Mouse (Mus musculus) forebrain, embryonic 10.5 days (tissue): ENCODE data around the gene Ddah2. TPM values are rescaled to one million over a fixed set of nuclear protein-coding genes. Genes with fewer than 3 reads are reported as not detected.

Experiments used
- DNase-seq: peaks from one replicate; pipeline ENCODE4 v3.0.0-alpha.2; 2017; ENCODE audit warnings: low spot score; ENCODE audit errors: extremely low spot score
- H3K27ac ChIP-seq: fragments of 300-500 bp; sonication (generic); 2 replicates; pipeline ENCODE4 v1.5.1; 2016; ENCODE audit warnings: mild to moderate bottlenecking
- H3K27me3 ChIP-seq: fragments of 300-500 bp; sonication (generic); 2 replicates; pipeline ENCODE4 v1.6.1; 2016; ENCODE audit warnings: mild to moderate bottlenecking; ENCODE audit not compliant: poor library complexity, severe bottlenecking
- H3K36me3 ChIP-seq: fragments of 300-500 bp; sonication (generic); replicated peaks from 2 replicates; pipeline ENCODE4 v1.6.1; 2016; ENCODE audit warnings: mild to moderate bottlenecking, moderate library complexity
- H3K4me1 ChIP-seq: fragments of 300-500 bp; sonication (generic); 2 replicates; pipeline ENCODE4 v1.6.1; 2016
- H3K4me3 ChIP-seq: fragments of 300-500 bp; sonication (generic); 2 replicates; pipeline ENCODE4 v1.5.1; 2016; ENCODE audit warnings: mild to moderate bottlenecking, moderate library complexity
- H3K9me3 ChIP-seq: fragments of 300-500 bp; sonication (generic); 2 replicates; pipeline ENCODE4 v1.6.1; 2016; ENCODE audit warnings: mild to moderate bottlenecking, moderate library complexity
- WGBS: fragments of 180-500 bp; shearing (Covaris S2); methylation state at CpG from one replicate; pipeline ENCODE4 v1.1.7; 2016; 5-methylcytosine and 5-hydroxymethylcytosine counted together
- polyA plus RNA-seq: library from polyadenylated mRNA; unstranded; fragments of >200 nt; fragmentation: Nextera tagmentation; extraction: Ambion mirVana; gene quantifications from 2 replicates; pipeline ENCODE4 v1.2.1, GENCODE M21; 2016

The Ddah2 gene
- polyA plus RNA-seq, 1 experiment from 2014 or later, result 441 TPM

- peaks cover 20% of the 10 kb centered on the region for H3K4me1 ChIP-seq
- DNase-seq, result no peak
- no peaks in the 10 kb centered on the region for H3K9me3 ChIP-seq
- no peak overlapping the region for H3K4me3 ChIP-seq
- WGBS, result 89% methylated on average over 14 of the region's 14 CpGs
- no peak overlapping the region for H3K27ac ChIP-seq
- H3K27me3 ChIP-seq, result no peaks in the 10 kb centered on the region
- H3K36me3 ChIP-seq, result peaks cover 70% of the 10 kb centered on the region
These were observed 33.8 kb downstream of the Ddah2 start for GRCm38 (mm10) chr17:35092403-35093198.

- WGBS, result 95% methylated on average over 15 of the region's 15 CpGs
- Histone ChIP-seq H3K36me3 (peaks cover 90% of the 10 kb centered on the region), H3K27me3 (no peaks in the 10 kb centered on the region), H3K27ac (no peak overlapping the region), H3K4me1 (peaks cover 14% of the 10 kb centered on the region), H3K9me3 (no peaks in the 10 kb centered on the region), H3K4me3 (no peak overlapping the region)
- no peak for DNase-seq
These were observed 35.9 kb downstream of the Ddah2 start for GRCm38 (mm10) chr17:35094475-35095365.

DNA sequence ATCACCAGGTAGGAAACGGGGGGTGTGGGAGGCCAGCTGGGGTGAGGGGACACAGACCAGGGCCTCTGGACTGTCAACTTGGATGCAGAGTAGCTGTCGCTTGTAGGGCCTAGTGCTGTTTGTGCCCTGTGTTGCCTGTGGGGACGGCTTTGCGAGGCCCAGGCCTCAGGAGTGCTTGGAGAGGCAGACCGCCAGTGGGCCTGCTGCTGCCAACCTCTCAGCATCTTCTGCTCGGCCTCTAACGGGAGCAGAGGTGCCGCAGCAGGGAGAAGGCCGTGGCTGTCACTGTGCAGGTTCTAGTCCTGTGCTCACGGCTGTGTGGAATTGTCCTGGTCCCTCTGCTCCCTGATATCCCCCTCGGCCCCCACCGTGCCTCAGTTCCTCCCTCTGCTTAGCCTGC, 37.8 kb downstream of the Ddah2 start:
- H3K9me3 ChIP-seq, result no peaks in the 10 kb centered on the region
- H3K4me3 ChIP-seq, result no peak overlapping the region
- peaks cover 98% of the 10 kb centered on the region for H3K36me3 ChIP-seq

DNA sequence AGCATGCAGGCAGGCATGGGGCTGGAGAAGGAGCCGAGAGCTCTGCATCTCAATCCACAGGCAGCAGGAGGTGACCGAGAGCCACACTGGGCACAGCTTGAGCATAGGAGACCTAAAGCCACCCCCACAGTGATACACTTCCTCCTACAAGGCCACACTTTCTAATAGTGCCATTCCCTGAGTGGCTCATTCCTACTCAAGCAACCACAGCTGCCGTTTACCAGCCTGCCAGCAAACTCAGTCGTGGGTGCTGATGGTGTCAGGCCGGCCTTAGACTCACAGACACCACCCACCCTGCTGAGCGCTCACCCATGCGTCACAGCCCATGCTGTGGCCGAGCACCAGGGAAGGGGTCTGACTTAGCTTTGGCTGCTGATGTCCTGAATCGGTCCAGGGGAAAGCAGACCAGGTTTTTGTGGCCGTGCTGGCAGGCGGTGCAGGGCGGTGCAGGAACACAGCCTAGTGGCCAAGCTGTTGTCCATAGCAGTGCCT, 38.4 kb downstream of the Ddah2 start:
- H3K27me3 ChIP-seq, result no peaks in the 10 kb centered on the region
- H3K36me3 ChIP-seq, result peaks cover 98% of the 10 kb centered on the region
- H3K27ac ChIP-seq, result no peak overlapping the region
- H3K4me3 ChIP-seq, result no peak overlapping the region
- H3K4me1 ChIP-seq, result no peaks in the 10 kb centered on the region
- DNase-seq, result no peak
- no peaks in the 10 kb centered on the region for H3K9me3 ChIP-seq
- 81% methylated on average over 12 of the region's 12 CpGs for WGBS

More for the DNA sequence above, 37.8 kb downstream of the Ddah2 start:
- H3K4me1 ChIP-seq, result no peaks in the 10 kb centered on the region
- WGBS, result 85% methylated on average over 12 of the region's 12 CpGs
- H3K27me3 ChIP-seq, result no peaks in the 10 kb centered on the region
- no peak overlapping the region for H3K27ac ChIP-seq
- no peak for DNase-seq

- WGBS, result 77% methylated on average over 10 of the region's 10 CpGs
- Histone ChIP-seq H3K36me3 (peaks cover 83% of the 10 kb centered on the region), H3K27me3 (no peaks in the 10 kb centered on the region), H3K27ac (no peak overlapping the region), H3K9me3 (no peaks in the 10 kb centered on the region), H3K4me3 (no peak overlapping the region; the same call in 1 of the 2 replicates), H3K4me1 (no peaks in the 10 kb centered on the region; the same call in 1 of the 2 replicates)
- no peak for DNase-seq
These were observed 41.4 kb downstream of the Ddah2 start for GRCm38 (mm10) chr17:35100196-35100765.

GRCm38 (mm10) chr17:35101161-35101560, 42.3 kb downstream of the Ddah2 start:
- 88% methylated on average over 11 of the region's 11 CpGs for WGBS
- no peaks in the 10 kb centered on the region for H3K27me3 ChIP-seq
- no peak overlapping the region for H3K4me3 ChIP-seq
- peaks cover 8% of the 10 kb centered on the region for H3K4me1 ChIP-seq
- H3K36me3 ChIP-seq, result peaks cover 75% of the 10 kb centered on the region
- H3K9me3 ChIP-seq, result no peaks in the 10 kb centered on the region
- DNase-seq, result no peak
- no peak overlapping the region for H3K27ac ChIP-seq

DNA sequence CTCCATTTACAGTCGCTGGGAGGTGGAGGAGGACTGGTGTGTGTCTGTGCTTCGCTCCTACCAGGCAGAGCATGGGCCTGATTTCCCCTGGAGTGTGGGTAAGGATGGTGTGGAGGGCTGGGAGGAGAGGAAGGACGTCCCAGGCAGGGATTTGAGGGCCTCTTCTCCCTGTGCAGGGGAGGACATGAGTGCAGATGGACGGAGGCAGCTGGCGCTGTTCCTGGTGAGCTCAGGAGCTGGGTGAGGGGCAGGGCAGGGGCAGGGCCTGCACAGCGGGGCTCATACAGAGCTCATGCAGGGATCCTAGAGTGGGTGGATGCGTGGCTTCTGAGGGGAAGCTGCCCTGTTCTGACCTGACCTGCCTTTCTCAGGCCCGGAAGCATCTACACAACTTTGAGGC, 43.5 kb downstream of the Ddah2 start:
- H3K9me3 ChIP-seq, result no peaks in the 10 kb centered on the region
- peaks cover 11% of the 10 kb centered on the region for H3K4me1 ChIP-seq
- peaks cover 64% of the 10 kb centered on the region for H3K36me3 ChIP-seq
- no peak overlapping the region for H3K4me3 ChIP-seq
- 90% methylated on average over 7 of the region's 8 CpGs for WGBS
- H3K27me3 ChIP-seq, result no peaks in the 10 kb centered on the region
- no peak for DNase-seq
- no peak overlapping the region for H3K27ac ChIP-seq

GRCm38 (mm10) chr17:35103221-35103690, 44.4 kb downstream of the Ddah2 start:
- Histone ChIP-seq H3K27ac (no peak overlapping the region), H3K9me3 (no peaks in the 10 kb centered on the region), H3K4me1 (peaks cover 11% of the 10 kb centered on the region), H3K36me3 (peaks cover 56% of the 10 kb centered on the region), H3K4me3 (0 out of 2 replicates have a peak overlapping the region, but pooled peaks have one; percentile 15), H3K27me3 (no peaks in the 10 kb centered on the region)
- 79% methylated on average over 6 of the region's 6 CpGs for WGBS
- DNase-seq, result no peak

DNA sequence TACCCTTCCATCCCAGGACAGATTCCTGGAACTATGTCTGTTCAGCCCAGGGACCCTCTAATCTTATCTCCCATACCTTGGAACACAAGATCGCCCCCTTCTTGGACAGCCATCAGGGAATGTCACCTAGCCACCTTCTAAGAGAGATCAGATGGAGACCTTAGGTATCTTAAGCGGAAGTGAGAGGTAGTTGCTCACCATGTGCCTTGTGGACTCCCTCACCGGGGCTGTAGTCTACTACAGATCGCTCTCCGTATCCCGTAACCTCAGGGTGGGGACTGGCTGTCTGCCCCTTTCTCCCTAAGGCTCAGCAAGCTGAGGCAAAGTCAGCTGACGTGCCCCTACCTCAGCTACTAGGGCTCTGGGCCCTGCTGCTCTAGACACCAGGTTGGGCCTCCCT, 45.2 kb downstream of the Ddah2 start:
- Histone ChIP-seq H3K36me3 (peaks cover 47% of the 10 kb centered on the region), H3K27ac (no peak overlapping the region), H3K4me1 (peaks cover 11% of the 10 kb centered on the region), H3K9me3 (no peaks in the 10 kb centered on the region), H3K4me3 (no peak overlapping the region), H3K27me3 (no peaks in the 10 kb centered on the region)
- DNase-seq, result no peak
- WGBS, result 91% methylated on average over 7 of the region's 7 CpGs

DNA sequence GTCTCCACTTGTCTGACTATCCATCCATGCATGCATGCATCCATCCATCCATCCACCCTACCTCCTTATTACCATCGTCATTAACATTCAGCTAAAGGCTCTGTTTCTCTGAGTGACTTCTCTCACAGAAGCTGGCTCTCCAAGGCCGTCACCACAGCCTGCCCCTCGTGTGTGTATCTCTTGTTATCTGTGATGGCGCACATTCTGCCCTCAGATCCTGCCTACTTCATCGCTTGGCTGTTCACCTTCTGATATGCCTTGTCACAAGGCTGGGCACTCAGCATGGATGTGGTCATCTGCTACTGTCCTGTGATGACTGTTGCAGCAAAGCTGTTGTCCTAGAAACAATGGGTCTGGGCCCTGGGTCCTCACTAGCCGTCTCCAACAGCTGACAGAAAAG, 45.9 kb downstream of the Ddah2 start:
- H3K27me3 ChIP-seq, result no peaks in the 10 kb centered on the region
- H3K4me3 ChIP-seq, result no peak overlapping the region
- H3K27ac ChIP-seq, result no peak overlapping the region
- H3K9me3 ChIP-seq, result no peaks in the 10 kb centered on the region
- no peak for DNase-seq
- H3K4me1 ChIP-seq, result peaks cover 11% of the 10 kb centered on the region
- WGBS, result 81% methylated on average over 6 of the region's 6 CpGs
- H3K36me3 ChIP-seq, result peaks cover 41% of the 10 kb centered on the region

- Histone ChIP-seq H3K36me3 (peaks cover 30% of the 10 kb centered on the region), H3K4me1 (peaks cover 11% of the 10 kb centered on the region), H3K27me3 (no peaks in the 10 kb centered on the region), H3K27ac (peak overlapping the region; percentile 82), H3K9me3 (no peaks in the 10 kb centered on the region), H3K4me3 (peak overlapping the region; percentile 28)
- 27% methylated on average over 13 of the region's 13 CpGs for WGBS
- DNase-seq, result peak; percentile 21
These were observed 47.0 kb downstream of the Ddah2 start for GRCm38 (mm10) chr17:35105740-35106389.

DNA sequence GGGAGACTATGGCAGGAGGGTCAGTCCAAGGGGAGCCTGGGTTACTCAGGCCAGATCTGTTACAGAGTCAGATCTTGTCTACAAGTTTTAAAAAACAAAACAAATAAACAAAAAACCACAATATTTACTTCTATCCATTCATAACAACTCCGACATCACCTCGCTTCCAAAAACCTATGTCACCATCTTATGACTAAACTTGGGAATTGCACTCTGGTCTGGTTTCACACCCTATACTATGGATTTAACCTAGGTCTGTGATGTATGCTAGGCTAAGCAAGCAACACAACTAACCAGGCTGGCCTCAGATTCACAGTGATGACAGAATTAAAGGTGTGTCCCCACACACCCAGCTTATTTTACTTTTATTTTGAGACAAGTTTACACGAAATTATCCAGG, 47.7 kb downstream of the Ddah2 start:
- no peaks in the 10 kb centered on the region for H3K27me3 ChIP-seq
- peak overlapping the region; percentile 28; the same call in 1 of the 2 replicates for H3K4me3 ChIP-seq
- DNase-seq, result no peak
- H3K4me1 ChIP-seq, result peaks cover 11% of the 10 kb centered on the region
- H3K9me3 ChIP-seq, result no peaks in the 10 kb centered on the region
- 81% methylated on average over 3 of the region's 3 CpGs for WGBS
- H3K27ac ChIP-seq, result peak overlapping the region; percentile 82
- H3K36me3 ChIP-seq, result peaks cover 23% of the 10 kb centered on the region
